Mouse (Mus musculus): ENCODE measurements around the gene Hist1h2bk. TPM values are rescaled to one million over a fixed set of nuclear protein-coding genes. Genes with fewer than 3 reads are reported as not detected.

Gene Hist1h2bk
- polyA plus RNA-seq, 1 experiment from 2014 or later = 5.5 TPM

DNA sequence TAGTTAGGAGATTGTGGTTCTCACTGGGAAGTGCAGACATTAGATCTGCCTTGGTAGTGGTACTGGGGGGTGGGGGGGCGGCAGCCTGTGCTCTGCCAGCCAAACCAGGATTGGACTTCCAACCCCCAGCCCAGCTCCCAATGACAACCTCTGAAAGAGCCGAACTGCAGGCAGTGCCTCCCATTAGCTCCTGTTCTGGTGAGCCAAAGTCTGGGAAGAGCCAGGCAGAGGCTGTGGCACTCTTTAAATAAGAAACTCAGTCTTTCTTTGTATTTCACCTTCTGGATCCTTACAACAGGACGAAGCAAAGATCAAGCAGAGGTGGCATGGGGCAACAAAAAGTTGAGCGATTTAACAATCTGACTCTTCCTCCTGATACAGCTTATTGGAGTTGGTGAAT is 36.5 kb upstream of the Hist1h2bk start:
- H3K9ac ChIP-seq = no peak overlapping the region
- no peak overlapping the region for H3K4me2 ChIP-seq
- H3K4me3 ChIP-seq (replicated peaks) = no peak overlapping the region
- H3K36me3 ChIP-seq = no peaks in the 10 kb centered on the region
- H3K27me3 ChIP-seq (replicated peaks) = peaks cover 74% of the 10 kb centered on the region
- 41% methylated on average over 4 of the region's 4 CpGs for WGBS
- H3K9me3 ChIP-seq = no peaks in the 10 kb centered on the region
- H3K4me1 ChIP-seq = peaks cover 12% of the 10 kb centered on the region; the same call in 1 of the 2 replicates
- H3K27ac ChIP-seq = no peak overlapping the region
- no peak for ATAC-seq (ENCODE audit: insufficient read depth, low FRiP score, low read depth)

DNA sequence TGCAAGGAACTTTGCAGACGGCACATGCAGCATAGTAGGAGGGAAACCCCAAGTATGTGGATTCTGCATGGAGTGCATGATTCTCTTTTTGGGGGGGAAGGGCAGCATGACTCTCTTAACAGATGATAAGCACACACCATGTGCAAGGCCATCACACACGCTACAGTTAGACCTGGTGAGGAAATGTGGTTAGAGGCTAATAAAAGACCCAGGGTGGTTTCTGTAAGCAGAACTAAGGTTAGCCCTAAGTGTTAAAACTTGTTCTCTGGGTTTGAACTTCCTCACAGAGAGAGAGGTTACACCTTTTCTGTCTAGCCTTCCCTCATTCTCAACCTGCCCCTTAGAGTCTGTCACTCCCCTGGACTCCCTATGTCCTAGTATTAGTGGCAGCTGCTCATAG is 34.3 kb upstream of the Hist1h2bk start:
- WGBS = 57% methylated on average over 2 of the region's 2 CpGs
- Histone ChIP-seq H3K4me1 (peaks cover 6% of the 10 kb centered on the region; the same call in 1 of the 2 replicates), H3K9ac (no peak overlapping the region), H3K4me3 (replicated peaks) (no peak overlapping the region), H3K27ac (no peak overlapping the region), H3K9me3 (no peaks in the 10 kb centered on the region), H3K27me3 (replicated peaks) (peaks cover 91% of the 10 kb centered on the region), H3K36me3 (no peaks in the 10 kb centered on the region), H3K4me2 (no peak overlapping the region)
- ATAC-seq (ENCODE audit: insufficient read depth, low FRiP score, low read depth) = no peak

DNA sequence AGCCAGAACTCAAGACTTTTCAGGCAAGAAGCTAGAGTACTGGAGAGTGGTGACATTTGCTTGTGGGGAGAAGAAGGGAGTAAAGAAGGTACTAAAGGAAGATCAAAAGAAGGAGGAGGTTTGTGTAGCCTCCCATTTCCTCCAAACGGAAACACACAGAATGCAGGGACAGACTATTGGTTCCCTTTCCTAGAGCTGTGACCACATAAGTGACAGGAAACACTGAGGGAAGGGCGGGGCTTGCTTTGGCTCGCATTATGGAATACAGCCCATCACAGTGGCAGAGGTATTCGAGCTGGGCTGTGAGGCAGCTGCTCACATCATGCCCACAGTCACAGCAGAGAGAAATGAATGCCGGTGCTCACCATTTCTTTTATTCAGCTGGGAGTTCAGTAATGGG is 33.8 kb upstream of the Hist1h2bk start:
- Histone ChIP-seq H3K27ac (no peak overlapping the region), H3K4me3 (replicated peaks) (no peak overlapping the region), H3K4me2 (no peak overlapping the region), H3K9me3 (no peaks in the 10 kb centered on the region), H3K4me1 (peaks cover 10% of the 10 kb centered on the region), H3K9ac (no peak overlapping the region), H3K27me3 (replicated peaks) (peaks cover 91% of the 10 kb centered on the region), H3K36me3 (no peaks in the 10 kb centered on the region)
- WGBS = 23% methylated on average over 5 of the region's 5 CpGs
- no peak for ATAC-seq (ENCODE audit: insufficient read depth, low FRiP score, low read depth)

DNA sequence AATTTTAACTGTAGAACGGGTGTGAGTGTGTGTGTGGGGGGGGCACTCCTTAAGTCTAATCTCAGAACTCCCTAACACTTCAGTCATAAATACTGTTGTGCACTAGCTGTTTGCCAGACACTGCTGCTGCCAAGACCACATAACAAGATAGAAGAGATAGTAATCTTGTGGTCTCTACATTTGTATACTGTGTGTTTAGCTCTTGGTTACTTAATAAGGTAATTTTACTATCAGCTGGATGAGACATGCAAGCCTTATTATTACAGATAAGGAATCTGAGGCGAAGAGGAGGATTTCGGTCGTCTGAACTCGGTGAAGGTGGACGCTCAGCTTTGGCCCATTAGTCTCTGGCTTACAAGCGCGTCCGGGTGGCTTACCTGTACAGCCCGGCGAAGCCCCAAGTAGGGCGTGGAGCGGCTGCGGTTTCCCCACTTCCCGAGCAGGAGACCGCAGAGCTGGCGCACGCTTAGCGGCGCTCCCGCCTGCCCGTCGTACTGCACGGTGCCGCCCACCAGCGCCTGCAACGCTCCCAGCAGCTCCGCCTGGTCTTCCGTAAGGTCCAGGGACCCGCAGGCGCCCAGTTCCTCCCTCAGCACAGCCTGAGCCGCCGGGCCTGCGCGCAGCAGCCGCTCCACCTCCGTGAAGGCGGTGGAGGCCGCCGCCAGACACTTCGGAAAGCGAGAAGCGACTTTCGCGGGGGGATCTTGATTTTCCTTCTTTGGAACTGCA is 29.9 kb upstream of the Hist1h2bk start:
- peak overlapping the region; percentile 50 for H3K4me3 ChIP-seq (replicated peaks)
- peak; percentile 87 for ATAC-seq (ENCODE audit: insufficient read depth, low FRiP score, low read depth)
- H3K4me2 ChIP-seq = peak overlapping the region; percentile 96
- H3K36me3 ChIP-seq = no peaks in the 10 kb centered on the region
- H3K27me3 ChIP-seq (replicated peaks) = peaks cover 88% of the 10 kb centered on the region
- no peaks in the 10 kb centered on the region for H3K9me3 ChIP-seq
- H3K27ac ChIP-seq = no peak overlapping the region; the same call in 1 of the 2 replicates
- peaks cover 9% of the 10 kb centered on the region for H3K4me1 ChIP-seq
- WGBS = under 1% methylated on average over 45 of the region's 45 CpGs
- peak overlapping the region; percentile 23; the same call in 1 of the 2 replicates for H3K9ac ChIP-seq

DNA sequence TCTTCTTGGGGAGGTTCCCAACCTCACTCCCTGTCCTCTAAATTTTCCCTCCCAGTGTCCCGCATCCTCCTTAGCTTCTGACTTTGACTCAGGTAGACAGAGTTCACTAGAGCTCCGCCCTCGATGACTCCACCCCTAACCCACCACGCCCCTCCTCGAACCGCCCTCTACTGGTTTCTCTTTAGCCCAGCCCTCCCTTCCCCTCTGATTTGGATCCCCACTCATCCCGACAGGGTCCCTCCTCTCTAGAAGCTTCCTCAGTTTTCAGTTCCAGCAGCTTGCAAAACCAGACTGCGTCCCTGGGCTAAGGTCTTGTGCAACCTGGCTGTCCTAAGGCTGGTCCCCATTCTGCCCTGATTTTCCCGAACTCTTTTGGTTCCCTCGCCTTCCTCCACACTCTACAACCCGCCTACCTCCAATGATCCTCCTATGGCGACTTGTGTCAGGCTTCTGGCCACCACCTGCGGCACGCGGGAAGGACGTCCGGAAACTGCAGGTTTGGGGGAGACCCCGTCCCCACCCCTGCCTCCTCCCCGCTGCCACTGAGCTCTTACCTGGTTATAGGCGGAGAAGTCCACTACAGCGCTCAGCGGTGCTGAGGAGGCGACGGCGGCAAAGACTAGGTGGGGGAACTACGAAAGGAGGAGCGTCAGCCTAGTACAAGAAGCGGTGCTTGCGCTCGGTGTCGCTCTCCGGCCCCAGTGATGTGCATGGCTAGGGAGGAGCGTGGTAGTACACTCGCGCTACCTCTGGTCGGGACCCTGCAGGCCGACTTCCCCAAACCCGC is 29.1 kb upstream of the Hist1h2bk start:
- H3K4me1 ChIP-seq = peaks cover 9% of the 10 kb centered on the region
- peak overlapping the region; percentile 34; the same call in 1 of the 2 replicates for H3K9ac ChIP-seq
- peak overlapping the region; percentile 50 for H3K4me3 ChIP-seq (replicated peaks)
- no peak overlapping the region for H3K27ac ChIP-seq
- ATAC-seq (ENCODE audit: insufficient read depth, low FRiP score, low read depth) = peak; percentile 94
- no peaks in the 10 kb centered on the region for H3K9me3 ChIP-seq
- peaks cover 85% of the 10 kb centered on the region for H3K27me3 ChIP-seq (replicated peaks)
- under 1% methylated on average over 38 of the region's 38 CpGs for WGBS
- no peaks in the 10 kb centered on the region for H3K36me3 ChIP-seq
- H3K4me2 ChIP-seq = peak overlapping the region; percentile 96

DNA sequence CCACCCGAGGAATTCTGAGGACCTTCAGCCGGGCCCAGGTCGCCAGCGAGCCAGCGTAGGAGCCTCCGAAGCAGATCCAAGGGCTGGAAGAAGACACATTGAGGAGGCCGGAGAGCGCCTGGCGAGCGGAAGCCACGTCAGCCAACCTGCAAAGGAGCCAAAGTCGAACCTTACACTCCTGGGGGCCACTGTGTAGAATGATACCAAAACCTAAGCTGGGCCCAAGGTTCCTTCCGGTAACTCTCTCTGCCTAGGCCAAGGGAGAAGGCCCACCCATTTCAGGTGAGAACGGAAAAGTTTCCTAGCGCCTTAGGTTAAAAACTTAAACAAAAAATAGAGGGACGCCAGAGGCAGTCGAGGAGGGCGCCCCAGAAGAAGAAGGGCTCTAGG is 28.6 kb upstream of the Hist1h2bk start:
- H3K4me2 ChIP-seq = peak overlapping the region; percentile 96
- no peak overlapping the region for H3K9ac ChIP-seq
- H3K9me3 ChIP-seq = no peaks in the 10 kb centered on the region
- WGBS = 5% methylated on average over 18 of the region's 18 CpGs
- H3K27ac ChIP-seq = no peak overlapping the region
- H3K4me3 ChIP-seq (replicated peaks) = peak overlapping the region; percentile 50
- H3K27me3 ChIP-seq (replicated peaks) = peaks cover 83% of the 10 kb centered on the region
- no peaks in the 10 kb centered on the region for H3K36me3 ChIP-seq
- peaks cover 9% of the 10 kb centered on the region for H3K4me1 ChIP-seq
- ATAC-seq (ENCODE audit: insufficient read depth, low FRiP score, low read depth) = no peak

DNA sequence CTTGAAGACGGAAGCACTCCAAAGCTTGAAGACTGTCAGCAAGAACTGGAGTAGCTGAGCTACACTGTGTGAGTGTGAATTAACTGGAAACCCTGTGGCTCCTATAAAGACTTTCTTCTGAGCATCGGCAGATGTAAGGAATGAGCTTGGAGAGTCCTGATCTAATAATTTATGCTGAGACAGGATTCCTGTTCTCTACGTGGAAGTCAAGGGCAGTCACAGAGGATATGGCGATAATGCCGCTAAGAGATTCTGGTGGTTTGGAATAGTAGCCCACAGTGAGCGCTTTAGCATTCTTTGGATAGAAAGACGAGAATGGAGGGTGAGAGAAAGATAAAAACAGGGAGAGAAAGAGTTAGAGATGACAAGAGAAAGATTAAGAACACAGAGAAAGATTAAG is 27.8 kb upstream of the Hist1h2bk start:
- peaks cover 87% of the 10 kb centered on the region for H3K27me3 ChIP-seq (replicated peaks)
- WGBS = 49% methylated on average over 7 of the region's 7 CpGs
- H3K4me2 ChIP-seq = no peak overlapping the region
- no peaks in the 10 kb centered on the region for H3K9me3 ChIP-seq
- 0 out of 2 replicates have a peak overlapping the region, but pooled peaks have one; percentile 1 for H3K4me3 ChIP-seq (replicated peaks)
- no peak for ATAC-seq (ENCODE audit: insufficient read depth, low FRiP score, low read depth)
- peaks cover 9% of the 10 kb centered on the region for H3K4me1 ChIP-seq
- no peak overlapping the region for H3K9ac ChIP-seq
- no peak overlapping the region for H3K27ac ChIP-seq
- no peaks in the 10 kb centered on the region for H3K36me3 ChIP-seq

DNA sequence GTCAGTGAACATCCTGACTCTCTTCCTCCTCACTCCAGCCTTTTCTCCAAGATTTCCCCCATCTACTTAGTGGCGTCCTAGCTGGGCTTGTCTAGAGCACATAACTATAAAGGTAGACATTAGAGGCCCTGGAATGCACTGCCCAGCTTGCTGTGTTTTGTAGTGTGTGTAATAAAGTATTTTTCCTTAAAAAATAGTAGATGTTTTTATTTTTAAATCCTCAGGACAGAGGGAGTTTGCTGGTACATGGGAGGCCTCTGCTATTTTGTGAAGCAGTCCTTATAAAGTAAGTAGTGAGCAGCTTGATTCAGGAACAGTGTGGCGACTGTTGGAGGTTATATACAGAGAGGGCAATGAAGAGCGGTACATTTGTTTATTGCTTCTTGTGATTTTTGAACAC is 27.0 kb upstream of the Hist1h2bk start:
- H3K27ac ChIP-seq = no peak overlapping the region
- no peak overlapping the region for H3K9ac ChIP-seq
- H3K4me3 ChIP-seq (replicated peaks) = no peak overlapping the region
- H3K4me2 ChIP-seq = no peak overlapping the region
- H3K4me1 ChIP-seq = peaks cover 9% of the 10 kb centered on the region
- 83% methylated on average over 3 of the region's 3 CpGs for WGBS
- peaks cover 81% of the 10 kb centered on the region for H3K27me3 ChIP-seq (replicated peaks)
- ATAC-seq (ENCODE audit: insufficient read depth, low FRiP score, low read depth) = no peak
- H3K36me3 ChIP-seq = no peaks in the 10 kb centered on the region
- no peaks in the 10 kb centered on the region for H3K9me3 ChIP-seq

DNA sequence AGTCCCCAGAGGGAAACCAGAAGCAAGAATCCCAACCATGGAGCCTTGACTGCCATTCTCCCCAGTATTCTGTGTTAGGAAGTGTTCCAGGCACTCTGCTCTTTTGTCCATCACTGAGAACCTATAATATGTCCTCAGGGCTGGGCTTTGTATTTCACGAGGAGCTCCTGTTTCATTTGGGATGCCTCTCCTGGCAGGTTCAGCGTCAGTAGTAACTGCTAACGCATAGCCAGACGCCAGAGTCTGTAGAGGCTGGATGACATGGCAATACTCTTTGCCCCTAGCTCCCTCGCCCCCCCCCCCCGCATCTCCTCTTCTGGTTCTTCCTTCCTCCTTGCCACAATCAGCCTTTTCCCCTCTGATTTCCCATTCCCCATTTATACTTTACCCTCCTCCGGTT is 26.0 kb upstream of the Hist1h2bk start, which contains the start of gene Prss16:
Prss16 (minus strand) TSS at position 101 of the 400 bp plus-strand sequence.
- Histone ChIP-seq H3K9me3 (no peaks in the 10 kb centered on the region), H3K36me3 (no peaks in the 10 kb centered on the region), H3K9ac (no peak within 1 kb of the TSS), H3K27ac (no peak within 1 kb of the TSS), H3K4me1 (peaks cover 14% of the 10 kb centered on the region), H3K27me3 (replicated peaks) (peaks cover 77% of the 10 kb centered on the region), H3K4me2 (no peak within 1 kb of the TSS), H3K4me3 (replicated peaks) (no peak within 1 kb of the TSS)
- no peak for ATAC-seq (ENCODE audit: insufficient read depth, low FRiP score, low read depth)
- WGBS = 43% methylated on average over 7 of the region's 7 CpGs

DNA sequence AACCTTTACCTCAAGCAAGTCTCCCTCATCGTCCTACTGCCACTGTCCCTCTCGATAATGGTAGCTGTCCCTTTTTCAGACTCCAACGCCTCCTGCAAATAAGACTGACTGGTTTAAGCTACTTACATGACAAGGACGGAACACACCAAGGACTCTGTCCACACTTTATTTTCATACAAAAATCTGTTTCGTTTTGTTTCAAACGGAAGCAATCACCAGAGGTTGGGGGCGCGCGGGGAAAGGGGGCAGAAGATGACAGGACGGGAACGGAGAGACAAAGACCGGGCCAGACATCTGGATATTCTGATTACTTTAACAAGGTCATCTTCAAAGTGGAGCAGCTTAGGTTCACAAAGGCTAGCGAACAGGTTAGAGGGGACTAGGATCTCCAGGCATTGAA is 22.0 kb upstream of the Hist1h2bk start:
- no peaks in the 10 kb centered on the region for H3K9me3 ChIP-seq
- no peak overlapping the region for H3K9ac ChIP-seq
- no peaks in the 10 kb centered on the region for H3K36me3 ChIP-seq
- 0 out of 2 replicates have a peak, but pooled peaks cover 7% of the 10 kb centered on the region for H3K4me1 ChIP-seq
- H3K4me3 ChIP-seq (replicated peaks) = 0 out of 2 replicates have a peak overlapping the region, but pooled peaks have one; percentile 15
- WGBS = 18% methylated on average over 13 of the region's 13 CpGs
- H3K4me2 ChIP-seq = peak overlapping the region; percentile 42; the same call in 1 of the 2 replicates
- ATAC-seq (ENCODE audit: insufficient read depth, low FRiP score, low read depth) = no peak
- H3K27me3 ChIP-seq (replicated peaks) = peaks cover 42% of the 10 kb centered on the region
- H3K27ac ChIP-seq = no peak overlapping the region

DNA sequence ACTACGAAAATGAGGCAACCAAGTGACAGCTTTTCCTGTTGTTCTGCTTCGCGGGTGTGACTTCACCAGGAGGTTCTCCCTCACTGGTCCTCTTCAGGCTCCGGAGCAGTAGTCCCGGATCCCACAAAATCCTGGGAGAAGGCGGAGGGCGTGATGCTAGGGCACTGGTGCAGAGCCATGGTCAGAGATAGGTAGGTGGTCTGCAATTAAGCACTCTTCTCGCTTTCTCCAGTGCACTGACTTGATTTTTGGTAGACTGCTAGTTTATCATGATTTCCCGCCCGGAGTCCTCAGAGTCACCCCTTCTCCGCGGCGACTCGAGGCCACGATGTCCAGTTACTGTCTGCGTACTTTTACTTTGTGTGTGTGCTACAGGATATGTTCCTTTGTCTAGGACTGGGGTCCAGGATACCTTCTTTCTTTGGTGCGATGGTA is 21.2 kb upstream of the Hist1h2bk start:
- H3K4me3 ChIP-seq (replicated peaks) = peak overlapping the region; percentile 15; the same call in 1 of the 2 replicates
- peak overlapping the region; percentile 42 for H3K4me2 ChIP-seq
- no peaks in the 10 kb centered on the region for H3K9me3 ChIP-seq
- H3K27ac ChIP-seq = no peak overlapping the region
- H3K4me1 ChIP-seq = 0 out of 2 replicates have a peak, but pooled peaks cover 7% of the 10 kb centered on the region
- WGBS = 14% methylated on average over 17 of the region's 17 CpGs
- H3K9ac ChIP-seq = no peak overlapping the region
- ATAC-seq (ENCODE audit: insufficient read depth, low FRiP score, low read depth) = no peak
- no peaks in the 10 kb centered on the region for H3K36me3 ChIP-seq
- peaks cover 35% of the 10 kb centered on the region for H3K27me3 ChIP-seq (replicated peaks)

Measured in stomach, embryonic 15.5 days (tissue).